Mouse (Mus musculus): ENCODE measurements around the gene Lrit3.

The Lrit3 gene

DNA sequence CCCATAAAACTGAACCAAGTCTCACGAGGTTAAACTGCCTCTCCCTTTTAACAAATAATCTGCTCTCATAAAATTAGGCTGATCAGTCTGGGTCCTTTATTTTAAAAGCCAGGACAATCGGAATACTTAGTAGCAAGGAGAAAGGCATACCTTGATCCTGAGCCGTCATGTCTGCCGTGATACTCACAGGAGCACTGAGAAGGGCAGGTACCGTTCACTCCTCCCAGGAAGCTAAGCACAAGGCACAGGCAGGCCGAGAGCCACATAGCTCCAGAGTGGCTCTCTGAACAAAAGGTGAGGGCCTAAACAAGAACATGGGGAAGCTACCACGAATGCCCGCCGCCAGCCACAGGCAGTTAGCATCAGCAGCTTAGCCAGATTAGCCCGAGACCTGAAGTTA is at the start of gene Lrit3:
TSS of gene Lrit3 (minus strand) at position 266 of the 400 bp plus-strand sequence.
- no peak for DNase-seq (ENCODE audit: low spot score)

DNA sequence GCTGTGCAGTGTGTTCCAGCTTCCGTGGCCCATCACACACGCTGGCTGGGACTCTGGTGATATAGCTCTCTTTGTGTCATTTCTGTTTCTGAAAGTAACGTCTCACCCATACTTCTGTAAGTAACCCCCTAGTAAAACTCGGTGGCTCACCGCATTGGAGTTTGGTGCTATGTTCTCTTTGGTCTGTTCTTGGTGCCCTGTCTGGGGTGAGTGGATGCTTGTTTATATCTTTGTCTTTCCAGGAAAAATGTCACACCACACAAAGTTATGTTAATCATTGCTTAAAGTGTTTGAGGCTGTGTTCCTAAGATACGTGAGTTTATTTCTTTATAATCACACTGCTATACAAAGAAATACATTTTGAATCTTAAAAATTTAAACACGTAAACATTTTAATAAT is 43.0 kb upstream of the Lrit3 start:
- DNase-seq (ENCODE audit: low spot score) = no peak

DNA sequence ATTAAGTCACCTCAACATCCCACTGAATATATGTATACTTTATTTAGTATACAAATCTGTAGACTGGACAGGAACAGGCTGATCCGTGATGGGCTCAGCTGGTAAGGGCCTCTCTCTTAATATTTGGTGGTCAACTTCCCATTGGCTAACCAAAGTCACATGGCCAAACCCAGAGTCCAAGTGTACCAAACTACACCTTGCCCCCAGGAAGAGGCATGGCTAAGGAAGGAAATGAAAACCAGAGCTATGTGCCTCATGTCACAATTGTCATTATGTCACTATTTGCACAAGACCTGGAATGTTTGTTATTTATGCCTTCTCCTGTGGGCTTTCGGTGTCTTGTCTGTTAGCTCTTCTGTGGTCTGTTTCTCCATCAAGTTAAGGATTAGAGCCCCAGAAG is 42.0 kb upstream of the Lrit3 start:
- DNase-seq (ENCODE audit: low spot score) = no peak

DNA sequence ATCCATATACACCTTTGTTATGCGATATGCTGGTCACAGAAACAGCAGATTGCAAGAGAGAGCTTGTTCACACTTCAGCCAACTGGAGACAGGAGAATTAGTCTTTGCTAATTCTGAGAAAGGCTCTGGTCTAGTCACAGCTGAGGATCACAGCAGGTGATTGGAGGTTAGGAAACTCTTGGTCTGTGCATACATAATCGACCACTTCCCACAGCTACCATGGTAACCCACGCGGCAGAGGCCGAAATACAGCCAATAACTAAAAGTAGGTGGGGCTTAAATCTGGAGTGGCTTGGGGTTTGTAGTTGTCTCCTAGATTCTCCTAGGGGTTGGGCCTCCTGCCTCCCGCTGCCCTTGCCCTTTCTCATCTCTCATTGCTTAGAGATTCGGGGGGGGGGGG is 34.2 kb upstream of the Lrit3 start:
- no peak for DNase-seq (ENCODE audit: low spot score)

DNA sequence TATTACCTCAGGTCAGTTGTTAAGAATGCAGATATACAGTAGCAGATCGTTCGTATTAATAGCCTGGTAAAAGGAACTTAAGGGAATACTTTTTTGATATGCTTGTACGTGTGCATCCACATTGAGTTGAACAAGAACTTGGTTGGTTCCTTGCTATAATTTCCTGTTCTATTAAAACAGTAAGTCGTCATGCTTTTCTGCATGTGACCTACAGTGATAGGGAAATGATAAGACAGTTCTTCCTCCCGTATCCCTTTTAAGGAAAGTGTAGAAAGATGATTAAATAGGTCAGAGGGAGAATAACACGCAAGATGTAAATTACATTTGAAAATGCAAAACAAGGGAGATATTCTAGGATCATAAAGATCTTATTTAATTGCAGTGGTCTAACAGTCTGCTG is 33.1 kb upstream of the Lrit3 start:
- DNase-seq (ENCODE audit: low spot score) = no peak

DNA sequence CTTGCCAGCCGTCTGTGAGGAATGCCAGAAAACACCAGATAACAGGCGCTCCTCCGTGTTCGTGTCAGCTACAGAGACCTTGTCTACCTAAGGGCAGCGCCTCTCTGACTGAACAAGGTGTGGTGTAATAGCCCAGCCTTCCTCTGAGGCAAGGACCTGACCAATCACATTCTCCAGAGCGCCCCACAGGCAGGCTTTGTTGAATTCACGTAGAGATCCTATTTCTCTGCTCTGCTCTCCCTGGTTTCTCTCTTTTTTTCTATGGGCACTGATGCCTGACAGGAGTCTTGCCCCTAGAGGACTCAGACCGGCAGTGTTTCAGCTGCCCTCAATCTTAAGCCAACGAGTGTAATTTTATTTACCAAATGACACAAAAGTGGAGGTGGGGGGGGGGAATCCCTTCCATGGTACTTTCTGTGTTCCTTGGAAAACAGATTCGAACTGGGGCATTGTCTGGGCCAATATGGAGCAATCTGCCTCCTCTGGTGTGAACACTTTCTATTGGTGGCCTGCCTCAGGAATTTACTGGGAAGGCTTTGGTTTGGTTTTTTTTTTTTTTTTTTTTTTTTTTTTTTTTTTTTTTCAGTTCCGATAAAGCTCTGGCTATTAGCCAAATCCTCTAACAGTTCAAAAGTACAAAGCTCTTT is 32.3 kb upstream of the Lrit3 start:
- peak; percentile 42 for DNase-seq (ENCODE audit: low spot score)

DNA sequence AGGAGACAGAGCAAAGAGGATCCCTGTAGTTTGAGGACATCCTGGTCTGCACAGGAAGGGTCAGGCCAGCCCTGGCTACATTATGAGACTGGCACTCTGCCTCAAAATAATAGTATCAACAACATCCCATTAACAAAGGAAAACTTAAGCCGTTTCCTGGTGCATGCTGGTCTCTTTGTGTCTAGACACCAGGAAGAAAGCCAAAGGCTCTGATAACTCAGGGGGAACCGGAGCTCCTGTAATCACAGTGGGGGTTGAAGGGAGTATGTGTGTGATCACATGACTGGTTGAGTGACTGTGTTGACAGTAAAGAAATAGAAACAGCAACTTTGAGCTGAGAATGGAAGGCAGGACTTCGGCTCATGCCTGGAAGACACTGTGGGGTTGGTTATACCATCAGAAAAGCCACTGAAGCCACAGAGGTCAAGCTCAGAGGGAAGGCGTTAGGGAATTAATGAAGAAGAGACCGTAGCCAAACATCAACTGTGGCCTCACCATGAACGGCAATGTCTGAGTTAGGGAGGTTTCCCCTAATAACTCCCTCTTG is 31.6 kb upstream of the Lrit3 start, which contains the start of gene Cfi:
TSS of gene Cfi (plus strand) at position 497 of the 547 bp plus-strand sequence.
- DNase-seq (ENCODE audit: low spot score) = no peak

DNA sequence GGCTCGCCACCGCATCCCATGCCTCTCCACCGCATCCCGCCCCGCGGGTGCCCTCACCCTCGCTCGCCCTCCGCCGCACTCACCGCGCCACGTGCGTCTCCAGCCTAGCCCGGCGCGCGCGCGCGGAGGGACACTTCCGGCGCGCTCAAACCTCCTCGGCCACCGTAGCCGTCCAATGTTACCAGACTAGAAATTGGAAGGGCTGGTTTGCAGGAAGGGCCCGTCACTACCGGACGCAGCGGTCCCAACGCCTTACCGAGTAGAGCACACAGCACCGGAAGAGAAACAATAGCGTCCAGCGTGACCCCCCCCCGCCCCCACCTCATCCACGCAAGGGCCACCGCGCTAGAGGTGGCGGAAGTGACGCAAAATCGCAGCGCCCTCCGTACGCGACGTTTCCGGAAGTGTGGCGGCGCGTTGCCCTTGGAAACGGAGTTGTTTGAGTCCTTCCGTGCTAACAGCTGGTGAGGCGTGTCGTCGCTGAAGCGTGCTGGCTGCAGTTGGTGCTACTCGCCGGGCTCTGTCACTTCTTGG is 27.3 kb upstream of the Lrit3 start, which contains the start of gene Gar1:
TSS of gene Gar1 (minus strand) at position 362 of the 534 bp plus-strand sequence.
- DNase-seq (ENCODE audit: low spot score) = peak; percentile 100

DNA sequence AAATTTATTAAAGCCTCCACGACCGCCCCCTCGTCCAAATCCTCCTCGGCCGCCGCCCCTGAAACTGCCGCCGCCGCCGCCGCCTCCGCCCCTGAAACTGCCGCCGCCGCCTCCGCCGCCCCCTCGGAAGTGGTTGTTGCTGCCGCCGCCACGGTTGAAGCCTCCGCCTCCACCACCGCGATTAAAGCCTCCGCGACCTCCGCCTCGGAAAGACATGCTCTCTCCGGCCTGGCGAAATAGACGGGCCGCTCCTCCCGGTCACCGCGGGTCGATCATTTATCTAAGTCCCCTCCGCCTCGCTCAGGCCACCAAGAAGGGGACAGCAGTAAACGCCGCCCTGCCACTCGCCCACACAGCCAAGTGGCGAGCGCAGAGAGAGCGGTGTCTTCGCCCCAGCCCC is 26.8 kb upstream of the Lrit3 start:
- no peak for DNase-seq (ENCODE audit: low spot score)

DNA sequence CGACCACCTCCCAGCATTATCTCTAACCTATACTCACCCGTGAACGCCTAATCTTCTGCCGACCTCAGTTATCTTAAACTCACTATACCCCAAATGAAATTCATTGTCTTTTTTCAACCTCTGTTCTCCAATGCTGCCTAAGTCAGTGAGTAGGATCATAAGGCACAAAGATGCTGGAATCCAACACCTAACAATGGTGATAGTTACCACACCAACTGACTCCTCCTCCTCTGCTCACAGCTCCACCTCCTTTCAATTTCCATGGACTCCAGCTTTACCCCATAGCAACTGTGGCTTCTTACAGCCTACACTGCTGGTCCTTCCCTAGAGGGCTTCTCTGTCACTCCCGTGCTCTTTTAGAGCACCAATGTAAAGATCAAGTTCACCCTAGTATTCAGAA is 23.9 kb upstream of the Lrit3 start:
- no peak for DNase-seq (ENCODE audit: low spot score)

DNA sequence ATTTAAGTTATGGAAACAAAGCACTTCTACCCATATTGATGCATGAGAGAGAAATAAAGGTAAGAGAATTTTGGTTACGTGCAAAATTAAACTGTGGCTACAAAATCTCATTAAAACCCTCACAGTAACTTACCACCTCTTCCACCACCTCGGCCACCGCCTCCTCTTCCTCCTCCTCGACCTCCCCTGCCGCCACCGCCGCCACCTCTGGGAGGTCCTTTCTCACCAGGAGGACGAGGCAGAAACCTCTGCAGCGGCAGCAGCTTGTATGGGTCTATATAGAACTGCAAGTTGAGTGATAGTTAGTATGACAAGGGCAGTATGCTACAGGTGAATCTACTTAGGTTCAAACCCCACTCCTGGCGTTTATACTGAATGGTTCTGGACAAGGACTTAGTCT is 22.9 kb upstream of the Lrit3 start:
- no peak for DNase-seq (ENCODE audit: low spot score)

DNA sequence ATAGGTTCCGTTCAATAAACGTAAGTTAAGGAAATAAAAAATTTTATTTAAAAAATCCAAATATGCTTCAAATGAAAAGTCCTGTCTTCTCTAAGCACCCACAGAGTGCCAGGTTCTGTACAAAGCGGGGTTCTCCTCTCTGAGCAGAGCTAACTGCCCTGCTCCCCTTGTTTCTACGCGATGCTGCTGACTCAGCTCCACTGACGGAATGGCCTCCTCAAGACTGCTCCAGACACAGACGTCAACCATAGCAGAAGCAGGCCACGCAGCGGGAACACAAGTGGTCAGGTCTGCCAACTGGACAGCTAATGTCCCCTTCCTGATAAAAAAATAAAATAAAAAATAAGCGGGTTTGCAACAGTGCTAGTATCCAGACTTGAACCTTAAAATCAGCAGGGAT is 21.1 kb upstream of the Lrit3 start:
- DNase-seq (ENCODE audit: low spot score) = no peak

DNA sequence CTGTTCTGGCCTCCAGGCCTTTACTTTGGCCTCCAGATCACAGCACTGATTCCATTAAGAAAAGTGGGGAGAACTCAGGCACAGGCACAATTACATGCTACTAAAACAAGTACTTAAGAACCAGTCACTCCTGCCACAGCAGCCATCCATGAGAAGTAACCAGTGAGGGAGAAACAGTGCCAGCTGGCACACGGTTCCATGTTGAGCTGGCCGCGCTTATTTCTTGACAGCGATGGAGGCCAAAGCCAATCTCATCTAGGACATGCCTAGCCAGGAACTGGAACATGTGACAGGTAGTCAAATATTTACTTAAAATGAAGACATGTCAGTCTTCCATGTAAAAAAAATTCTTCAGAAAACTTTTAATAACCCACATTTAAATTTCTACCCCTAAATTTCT is 20.3 kb upstream of the Lrit3 start:
- DNase-seq (ENCODE audit: low spot score) = no peak

DNA sequence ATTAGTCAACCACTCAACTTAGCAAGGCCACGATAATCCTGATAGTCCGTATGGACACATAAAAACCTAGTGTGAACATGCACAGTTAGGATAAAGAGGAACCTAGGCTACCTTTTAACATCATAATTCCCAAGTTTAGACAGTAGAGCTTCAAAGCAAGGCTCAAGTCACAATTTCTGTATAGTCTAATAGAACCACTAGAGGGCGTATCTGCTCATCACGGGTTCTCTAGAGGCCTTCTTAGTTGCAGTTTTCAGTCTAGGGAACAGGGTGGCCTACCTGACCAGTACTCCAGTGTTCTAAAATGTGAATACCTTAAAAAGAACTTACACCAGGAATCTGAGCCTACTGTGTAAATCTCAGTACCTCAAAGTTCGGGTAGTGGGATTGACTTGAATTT is 19.5 kb upstream of the Lrit3 start:
- DNase-seq (ENCODE audit: low spot score) = peak; percentile 68

DNA sequence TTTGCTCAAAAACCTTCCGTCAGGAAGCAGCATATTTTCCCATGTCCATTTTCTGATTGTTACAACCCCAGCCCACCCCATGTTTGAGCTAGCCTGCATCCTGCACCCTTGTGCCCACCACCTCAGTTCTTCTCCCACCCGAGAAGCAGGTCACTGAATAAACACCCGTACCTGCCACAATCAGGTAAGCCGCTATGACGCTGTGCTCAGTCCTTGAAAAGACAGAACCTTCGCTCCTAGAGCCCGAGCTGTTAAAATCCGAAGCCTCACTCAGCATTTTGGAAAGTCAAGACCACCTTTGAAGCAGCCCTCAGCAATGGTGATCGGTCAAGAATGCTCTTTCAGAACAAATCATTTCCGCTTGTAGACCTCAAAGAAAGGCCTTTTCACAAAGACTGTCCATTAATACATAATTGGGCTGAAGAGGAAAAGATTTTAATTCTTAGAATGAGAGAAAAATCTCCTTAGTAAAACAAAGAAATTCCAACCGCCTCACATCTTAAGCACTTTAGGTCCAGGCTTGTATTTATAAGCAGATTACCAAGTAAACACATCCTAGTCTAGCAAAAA is 18.5 kb upstream of the Lrit3 start, which contains the start of gene Rrh:
TSS of gene Rrh (minus strand) at position 382 of the 570 bp plus-strand sequence.
- no peak for DNase-seq (ENCODE audit: low spot score)

DNA sequence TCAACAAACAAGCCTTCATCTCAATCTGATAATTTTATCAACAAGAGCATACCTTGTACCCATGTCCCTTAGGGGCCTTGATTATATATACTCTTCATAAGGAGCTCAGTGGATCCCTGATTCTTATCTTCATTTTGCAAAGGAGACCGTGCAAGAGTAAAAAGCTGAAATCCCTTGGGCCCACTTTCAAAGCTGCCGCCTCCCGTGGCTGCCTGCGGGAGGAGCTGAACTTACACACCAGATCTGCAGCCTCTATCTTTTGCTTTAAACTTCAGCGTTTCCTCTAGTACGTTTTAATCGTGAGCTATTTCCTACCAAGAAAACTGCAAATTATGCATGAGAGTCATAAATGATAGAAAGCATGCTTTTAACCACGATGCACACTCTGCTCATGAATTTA is 17.9 kb upstream of the Lrit3 start:
- no peak for DNase-seq (ENCODE audit: low spot score)

DNA sequence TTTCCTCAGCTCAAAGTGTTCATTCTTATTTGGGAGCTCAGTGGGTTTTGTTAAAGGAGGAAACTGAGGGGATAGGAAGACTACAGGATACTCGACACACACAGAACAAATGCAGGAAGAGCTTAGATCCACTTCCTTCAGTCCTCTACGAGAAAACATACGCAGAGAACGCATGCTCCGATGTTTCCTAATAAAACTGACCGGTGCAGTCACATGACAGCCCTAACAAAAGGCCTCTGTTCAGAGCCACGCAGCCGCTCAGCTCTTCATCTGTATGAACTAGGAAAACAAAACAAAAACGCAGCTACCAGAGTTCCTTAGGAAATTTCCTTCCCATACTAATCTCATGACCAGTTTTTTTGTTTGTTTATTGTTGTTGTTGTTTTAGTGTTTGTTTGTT is 17.0 kb upstream of the Lrit3 start:
- DNase-seq (ENCODE audit: low spot score) = no peak

DNA sequence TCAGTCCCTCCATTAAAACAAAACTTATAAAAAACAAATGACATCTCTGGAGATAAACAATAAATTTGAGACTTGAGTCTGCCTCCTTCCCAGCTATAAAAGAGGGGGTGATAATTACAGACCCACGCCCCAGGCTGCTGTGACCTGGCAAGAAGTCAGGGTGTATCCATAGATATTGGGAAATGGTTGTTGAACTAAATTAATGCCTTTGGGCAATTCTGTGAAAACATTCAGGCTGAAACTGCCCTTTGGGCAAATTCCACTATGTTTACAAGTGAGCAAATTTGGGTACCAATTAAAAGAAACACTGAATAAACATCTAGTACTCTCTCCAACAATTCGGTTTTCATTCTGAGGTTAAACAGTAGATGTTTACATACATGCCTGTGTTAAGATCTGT is 4.8 kb downstream of the Lrit3 start:
- no peak for DNase-seq (ENCODE audit: low spot score)

DNA sequence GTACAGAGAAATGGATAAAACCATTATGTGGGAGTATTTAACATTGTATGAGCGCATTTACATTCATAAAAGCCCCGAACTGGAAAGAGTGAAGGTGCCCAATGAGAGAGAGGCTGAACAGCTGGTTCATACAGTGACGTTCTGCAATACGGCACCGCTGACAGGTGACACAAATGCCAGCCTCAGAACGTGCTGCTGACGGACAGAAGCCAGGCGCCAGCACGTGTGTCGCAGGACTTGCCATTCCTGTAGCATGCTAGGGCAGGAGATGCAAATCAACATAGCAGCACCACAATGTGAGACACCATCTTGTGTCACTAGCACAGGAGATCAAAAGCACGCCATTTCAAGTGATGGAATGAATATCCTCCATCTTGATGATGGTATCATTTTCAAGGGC is 5.3 kb downstream of the Lrit3 start:
- no peak for DNase-seq (ENCODE audit: low spot score)

DNA sequence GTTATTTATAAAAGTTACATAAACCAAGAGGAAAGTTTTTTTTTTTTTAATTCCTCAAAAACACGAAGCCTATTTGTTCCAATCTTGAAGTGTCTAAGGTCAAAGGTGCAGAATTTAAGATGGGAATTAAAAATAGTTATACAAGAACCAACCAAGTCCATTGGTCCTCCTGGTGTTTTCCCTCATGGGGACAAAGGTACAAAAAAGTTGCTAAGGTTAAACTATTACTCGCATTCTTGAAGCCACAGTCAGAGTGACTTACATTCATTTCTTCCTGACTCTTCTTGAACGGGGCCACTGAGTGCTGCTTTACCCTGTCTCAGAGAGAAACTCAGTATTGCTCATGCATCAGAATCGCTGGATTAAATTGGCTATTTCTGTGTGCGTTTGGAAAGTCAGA is 6.5 kb downstream of the Lrit3 start:
- DNase-seq (ENCODE audit: low spot score) = no peak

DNA sequence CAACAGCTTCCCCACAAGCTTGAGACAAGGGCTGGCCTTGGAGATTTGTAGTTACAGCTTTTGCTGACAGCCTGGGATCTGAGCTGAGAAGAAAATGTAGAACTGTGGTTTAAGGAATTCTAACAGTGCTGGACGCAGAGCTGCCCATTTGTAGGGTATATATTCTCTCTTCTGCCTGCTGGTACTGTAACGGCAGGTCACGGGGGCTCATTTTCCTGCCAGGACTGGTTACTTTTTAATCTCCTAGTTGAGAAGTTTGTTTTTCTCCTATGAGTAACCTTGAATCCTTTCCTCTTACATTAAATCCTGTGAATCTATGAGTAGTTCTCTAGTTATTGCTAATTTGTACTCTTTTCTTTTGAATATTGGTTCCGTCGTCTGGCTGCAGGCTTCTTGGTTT is 10.0 kb downstream of the Lrit3 start:
- DNase-seq (ENCODE audit: low spot score) = no peak

DNA sequence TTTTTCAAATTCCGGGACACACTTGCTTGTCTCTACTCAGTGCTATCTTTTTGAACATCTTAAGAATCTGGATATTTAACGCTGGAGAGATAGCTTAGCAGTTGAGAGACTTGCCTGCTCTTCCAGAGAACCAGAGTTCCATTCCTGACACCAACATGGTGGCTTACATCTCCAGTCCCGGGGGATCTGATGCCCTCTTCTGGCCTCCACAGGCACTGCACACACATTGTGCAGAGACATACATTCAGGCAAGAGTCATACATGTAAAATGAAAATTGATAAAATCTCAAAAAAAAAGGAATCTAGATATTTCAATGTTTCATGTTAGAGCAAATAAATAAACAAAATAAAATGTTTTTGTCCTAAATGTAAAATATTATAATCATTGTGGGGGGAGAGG is 21.1 kb downstream of the Lrit3 start:
- no peak for DNase-seq (ENCODE audit: low spot score)

DNA sequence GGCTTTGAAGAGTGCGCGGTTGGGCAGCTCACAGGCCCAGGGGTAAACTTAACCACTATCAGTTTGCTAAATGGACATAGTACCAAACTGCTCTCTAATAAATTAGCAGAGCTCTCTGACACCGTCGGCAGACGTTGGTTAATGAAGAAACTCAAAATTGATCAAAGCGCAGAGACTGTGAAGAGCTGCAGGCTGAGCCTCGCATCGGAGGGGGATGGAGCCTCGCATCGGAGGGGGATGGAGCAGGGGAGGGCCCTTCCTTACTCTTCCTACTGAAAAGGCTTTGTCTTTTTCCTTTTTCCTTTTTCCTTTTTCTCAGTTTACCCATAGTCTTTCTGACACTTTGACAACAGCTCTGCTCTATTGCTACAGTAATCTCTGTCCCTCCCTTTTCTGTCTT is 22.4 kb downstream of the Lrit3 start:
- no peak for DNase-seq (ENCODE audit: low spot score)

DNA sequence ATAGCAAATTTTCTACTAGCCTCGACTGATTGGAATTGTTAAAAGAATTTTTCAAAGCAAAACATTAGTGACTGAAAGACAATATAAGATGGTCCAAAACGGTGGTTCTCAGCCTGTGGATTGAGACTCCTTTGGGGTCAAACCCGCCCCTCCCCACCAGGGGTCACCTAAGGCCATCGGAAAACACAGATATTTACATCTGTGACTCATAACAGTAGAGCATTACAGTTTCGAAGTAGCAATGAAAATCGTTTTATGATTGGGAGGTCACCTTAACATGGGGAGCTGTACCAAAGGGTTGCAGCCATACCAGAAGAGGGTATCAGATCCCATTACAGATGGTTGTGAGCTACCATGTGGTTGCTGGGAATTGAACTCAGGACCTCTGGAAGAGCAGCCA is 32.6 kb downstream of the Lrit3 start:
- no peak for DNase-seq (ENCODE audit: low spot score)
